Mouse (Mus musculus) kidney, embryonic 14.5 days (tissue): ENCODE measurements around the gene Cyp21a1. TPM values are rescaled to one million over a fixed set of nuclear protein-coding genes. Genes with fewer than 3 reads are reported as not detected.
"Not testable (repeated sequence)": the region's sequence is repeated elsewhere in the genome, so short reads cannot be mapped to it uniquely, and the experiment has no call there.

Experiments used
- ATAC-seq: fragments of 200-750 bp; cut with Nextera tagmentation; 2 replicates; pipeline ENCODE4 v1.8.0; 2017; ENCODE audit warnings: moderate number of reproducible peaks, mild to moderate bottlenecking, moderate TSS enrichment, moderate library complexity; ENCODE audit not compliant: low FRiP score, low TSS enrichment
- H3K27ac ChIP-seq: fragments of 300-500 bp; sonication (generic); 2 replicates; pipeline ENCODE4 v1.5.1; 2014; ENCODE audit warnings: low read depth, mild to moderate bottlenecking, low read length, moderate library complexity, mixed read lengths
- H3K27me3 ChIP-seq: fragments of 300-500 bp; sonication (generic); 2 replicates; pipeline ENCODE4 v1.6.1; 2014; ENCODE audit warnings: mild to moderate bottlenecking, low read length; ENCODE audit not compliant: control insufficient read depth, insufficient read depth
- H3K36me3 ChIP-seq: fragments of 300-500 bp; sonication (generic); 2 replicates; pipeline ENCODE4 v1.6.1; 2014; ENCODE audit warnings: low read length, mixed read lengths; ENCODE audit not compliant: control insufficient read depth, insufficient read depth
- H3K4me1 ChIP-seq: fragments of 300-500 bp; sonication (generic); 2 replicates; pipeline ENCODE4 v1.6.1; 2014; ENCODE audit warnings: low read length, mixed read lengths; ENCODE audit not compliant: control insufficient read depth, insufficient read depth
- H3K4me2 ChIP-seq: fragments of 300-500 bp; sonication (generic); replicated peaks from 2 replicates; pipeline ENCODE4 v1.6.1; 2014; ENCODE audit warnings: low read depth, mild to moderate bottlenecking, low read length
- H3K4me3 ChIP-seq: fragments of 300-500 bp; sonication (generic); 2 replicates; pipeline ENCODE4 v1.5.1; 2014; ENCODE audit warnings: mild to moderate bottlenecking, low read length
- H3K9ac ChIP-seq: fragments of 300-500 bp; sonication (generic); 2 replicates; pipeline ENCODE4 v1.6.1; 2014; ENCODE audit warnings: low read depth, mild to moderate bottlenecking, low read length, moderate library complexity
- H3K9me3 ChIP-seq: fragments of 300-500 bp; sonication (generic); 2 replicates; pipeline ENCODE4 v1.6.1; 2016; ENCODE audit warnings: low read length; ENCODE audit not compliant: control insufficient read depth
- WGBS: fragments of 180-500 bp; shearing (Covaris S2); extraction: QIAGEN DNeasy Blood & Tissue Kit; methylation state at CpG from one replicate; pipeline ENCODE4 v1.1.7; 2014; 5-methylcytosine and 5-hydroxymethylcytosine counted together
- polyA plus RNA-seq: library from polyadenylated mRNA; unstranded; fragments of >200 nt; fragmentation: Nextera tagmentation; extraction: Ambion mirVana; gene quantifications from 2 replicates; pipeline ENCODE4 v1.2.1, GENCODE M21; 2014

The Cyp21a1 gene
- not detected in 2 replicates for polyA plus RNA-seq

GRCm38 (mm10) chr17:34804301-34804700, at the start of gene Cyp21a1:
Cyp21a1 (minus strand) TSS chr17:34804561.
- not testable (repeated sequence) for H3K4me1 ChIP-seq, H3K27ac ChIP-seq, H3K9ac ChIP-seq, H3K4me2 ChIP-seq, H3K27me3 ChIP-seq, H3K36me3 ChIP-seq, H3K9me3 ChIP-seq, H3K4me3 ChIP-seq, ATAC-seq
- WGBS, result 91% methylated on average over 5 of the region's 6 CpGs

- Histone ChIP-seq H3K4me2 (no peak overlapping the region), H3K9me3 (no peaks in the 10 kb centered on the region), H3K4me3 (no peak overlapping the region), H3K27me3 (no peaks in the 10 kb centered on the region), H3K4me1 (peaks cover 13% of the 10 kb centered on the region), H3K9ac (no peak overlapping the region), H3K36me3 (peaks cover 41% of the 10 kb centered on the region), H3K27ac (no peak overlapping the region)
- WGBS, result 79% methylated on average over 8 of the region's 8 CpGs
- ATAC-seq, result no peak
Measured at GRCm38 (mm10) chr17:34853511-34853910, 49.1 kb upstream of the Cyp21a1 start.

- peak overlapping the region; percentile 95 for H3K4me3 ChIP-seq
- H3K27me3 ChIP-seq, result no peaks in the 10 kb centered on the region
- peak overlapping the region; percentile 17; the same call in 1 of the 2 replicates for H3K27ac ChIP-seq
- H3K9ac ChIP-seq, result peak overlapping the region; percentile 85
- 3% methylated on average over 25 of the region's 25 CpGs for WGBS
- peak overlapping the region; percentile 90 for H3K4me2 ChIP-seq
- peaks cover 13% of the 10 kb centered on the region for H3K4me1 ChIP-seq
- H3K36me3 ChIP-seq, result peaks cover 52% of the 10 kb centered on the region
- ATAC-seq, result peak; percentile 38
- H3K9me3 ChIP-seq, result no peaks in the 10 kb centered on the region
Measured at GRCm38 (mm10) chr17:34850517-34851125, 46.3 kb upstream of the Cyp21a1 start.

GRCm38 (mm10) chr17:34849722-34850516, 45.6 kb upstream of the Cyp21a1 start, which contains the start of the genes Skiv2l and Nelfe:
Skiv2l (minus strand) TSS chr17:34850210.
Nelfe (plus strand) TSS chr17:34850391.
- no peaks in the 10 kb centered on the region for H3K9me3 ChIP-seq
- WGBS, result under 1% methylated on average over 65 of the region's 65 CpGs
- ATAC-seq, result peak; percentile 96
- H3K4me2 ChIP-seq, result peak within 1 kb of the TSS; percentile 90
- H3K36me3 ChIP-seq, result peaks cover 59% of the 10 kb centered on the region
- H3K27me3 ChIP-seq, result no peaks in the 10 kb centered on the region
- H3K27ac ChIP-seq, result peak within 1 kb of the TSS; percentile 17; the same call in 1 of the 2 replicates
- H3K4me1 ChIP-seq, result peaks cover 13% of the 10 kb centered on the region
- H3K9ac ChIP-seq, result peak within 1 kb of the TSS; percentile 85
- peak within 1 kb of the TSS; percentile 95 for H3K4me3 ChIP-seq

- Histone ChIP-seq H3K9ac (no peak overlapping the region), H3K4me1 (peaks cover 13% of the 10 kb centered on the region), H3K27ac (no peak overlapping the region), H3K27me3 (no peaks in the 10 kb centered on the region), H3K36me3 (peaks cover 53% of the 10 kb centered on the region), H3K4me3 (no peak overlapping the region), H3K4me2 (no peak overlapping the region), H3K9me3 (no peaks in the 10 kb centered on the region)
- 96% methylated on average over 7 of the region's 7 CpGs for WGBS
- no peak for ATAC-seq
Measured at GRCm38 (mm10) chr17:34847615-34848014, 43.3 kb upstream of the Cyp21a1 start.

GRCm38 (mm10) chr17:34847192-34847591, 42.8 kb upstream of the Cyp21a1 start:
- Histone ChIP-seq H3K4me1 (peaks cover 13% of the 10 kb centered on the region), H3K9me3 (no peaks in the 10 kb centered on the region), H3K27ac (no peak overlapping the region), H3K4me2 (no peak overlapping the region), H3K9ac (no peak overlapping the region), H3K27me3 (no peaks in the 10 kb centered on the region), H3K4me3 (no peak overlapping the region), H3K36me3 (peaks cover 53% of the 10 kb centered on the region)
- no peak for ATAC-seq
- 89% methylated on average over 6 of the region's 6 CpGs for WGBS

GRCm38 (mm10) chr17:34844884-34845283, 40.5 kb upstream of the Cyp21a1 start:
- H3K27me3 ChIP-seq, result no peaks in the 10 kb centered on the region
- no peak overlapping the region for H3K27ac ChIP-seq
- peaks cover 74% of the 10 kb centered on the region for H3K36me3 ChIP-seq
- no peak overlapping the region for H3K9ac ChIP-seq
- ATAC-seq, result no peak
- no peak overlapping the region for H3K4me2 ChIP-seq
- WGBS, result 92% methylated on average over 13 of the region's 13 CpGs
- H3K9me3 ChIP-seq, result no peaks in the 10 kb centered on the region
- no peak overlapping the region for H3K4me3 ChIP-seq
- H3K4me1 ChIP-seq, result peaks cover 4% of the 10 kb centered on the region; the same call in 1 of the 2 replicates

- WGBS, result 86% methylated on average over 6 of the region's 6 CpGs
- no peak for ATAC-seq
Measured at GRCm38 (mm10) chr17:34840736-34841307, 36.5 kb upstream of the Cyp21a1 start.

More at GRCm38 (mm10) chr17:34840736-34841307, 36.5 kb upstream of the Cyp21a1 start:
- Histone ChIP-seq H3K36me3 (peaks cover 66% of the 10 kb centered on the region), H3K9ac (no peak overlapping the region), H3K27ac (no peak overlapping the region), H3K9me3 (no peaks in the 10 kb centered on the region), H3K4me3 (no peak overlapping the region), H3K4me1 (peaks cover 12% of the 10 kb centered on the region), H3K4me2 (no peak overlapping the region), H3K27me3 (no peaks in the 10 kb centered on the region)
